Mouse (Mus musculus) ES-E14 (cell line): ENCODE results near the gene Uba5.

Source experiments
- CHD2 ChIP-seq: IDR thresholded peaks from 2 replicates; pipeline ENCODE4 v1.6.1; 2014; ENCODE audit warnings: mild to moderate bottlenecking, low read depth, low read length, inconsistent platforms
- HCFC1 ChIP-seq: IDR thresholded peaks from 2 replicates; pipeline ENCODE4 v1.6.1; 2012; ENCODE audit warnings: low read length, inconsistent platforms, borderline replicate concordance; ENCODE audit not compliant: insufficient read depth
- MAFK ChIP-seq: IDR thresholded peaks from 2 replicates; pipeline ENCODE4 v1.6.1; 2014; ENCODE audit warnings: mild to moderate bottlenecking, low read depth, low read length, inconsistent platforms; ENCODE audit not compliant: insufficient read depth
- ZC3H11A ChIP-seq: IDR thresholded peaks from 2 replicates; pipeline ENCODE4 v1.6.1; 2012; ENCODE audit warnings: low read depth, mild to moderate bottlenecking, inconsistent platforms, low read length, borderline replicate concordance
- ZNF384 ChIP-seq: IDR thresholded peaks from 2 replicates; pipeline ENCODE4 v1.6.1; 2012; ENCODE audit warnings: low read depth, low read length, inconsistent platforms

DNA sequence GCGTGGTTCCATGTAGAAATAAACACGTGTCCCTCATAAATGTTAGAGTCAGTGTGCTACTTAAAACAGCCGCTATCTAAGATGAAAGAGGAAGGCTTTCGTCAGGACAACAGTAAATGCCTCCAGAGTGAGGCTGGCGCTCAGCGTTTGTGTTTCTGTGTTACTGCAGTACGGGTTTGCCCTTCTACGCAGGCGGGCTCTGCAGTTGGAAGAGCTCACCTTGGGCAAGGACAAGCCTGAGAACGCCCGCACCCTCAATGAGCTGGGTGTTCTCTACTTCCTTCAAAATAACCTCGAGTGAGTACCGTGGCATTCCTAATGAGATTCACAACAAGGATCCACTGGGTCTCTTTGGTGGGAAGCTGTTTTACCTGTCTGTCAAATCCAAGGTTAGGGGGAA, 24.7 kb downstream of the Uba5 start:
- no peak for TF ChIP-seq ZNF384
- no peak for TF ChIP-seq ZC3H11A
- no peak for TF ChIP-seq CHD2
- TF ChIP-seq MAFK, result no peak
- TF ChIP-seq HCFC1, result no peak
